Mouse (Mus musculus): ENCODE results near the gene Lrp11.

- TF ChIP-seq EP300 (IDR thresholded peaks at IDR 0.05; ENCODE audit: low read depth) = no peak
- no peak for TF ChIP-seq CTCF (IDR thresholded peaks at IDR 0.05; ENCODE audit: low read depth)
Observed at GRCm38 (mm10) chr10:7614834-7615233, 25.2 kb downstream of the Lrp11 start.

Data from liver, embryonic 14.5 days (tissue).